Mouse (Mus musculus): Measurements from ENCODE around the gene Tomm70a.

DNA sequence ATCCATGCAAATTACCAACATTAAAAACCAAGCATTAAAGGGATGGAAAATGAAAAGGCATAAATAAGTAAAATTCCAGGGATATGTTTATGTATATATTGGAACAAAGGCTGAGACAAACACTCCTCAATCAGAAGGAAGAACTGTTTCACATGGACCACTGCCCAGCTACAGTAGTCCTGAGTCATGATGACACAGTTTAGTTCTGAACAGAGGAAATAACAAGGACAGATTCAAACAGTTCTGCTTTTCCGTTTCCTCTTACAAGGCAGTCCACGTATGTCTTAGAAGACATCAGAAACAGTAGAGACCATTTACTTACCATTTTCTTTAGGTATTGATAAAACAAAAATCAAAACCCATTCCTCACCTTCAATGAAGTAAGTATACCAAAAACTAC is 68.0 kb downstream of the Tomm70a start:
- TF ChIP-seq CTCF (IDR thresholded peaks at IDR 0.05; ENCODE audit: insufficient read depth, low read length) (no peak), POLR2A (IDR thresholded peaks at IDR 0.05; ENCODE audit: borderline replicate concordance, extremely low read depth, low read depth, low read length) (no peak)

Measured in lung, adult 2 months (tissue).